Mouse (Mus musculus): ENCODE measurements at regions not wholly inside any gene's neighbourhood (a gene's known extent, or its start where the extent isn't known, plus 50 kb on each side); places are given as distances from the start of the nearest gene placed in this dataset.

DNA sequence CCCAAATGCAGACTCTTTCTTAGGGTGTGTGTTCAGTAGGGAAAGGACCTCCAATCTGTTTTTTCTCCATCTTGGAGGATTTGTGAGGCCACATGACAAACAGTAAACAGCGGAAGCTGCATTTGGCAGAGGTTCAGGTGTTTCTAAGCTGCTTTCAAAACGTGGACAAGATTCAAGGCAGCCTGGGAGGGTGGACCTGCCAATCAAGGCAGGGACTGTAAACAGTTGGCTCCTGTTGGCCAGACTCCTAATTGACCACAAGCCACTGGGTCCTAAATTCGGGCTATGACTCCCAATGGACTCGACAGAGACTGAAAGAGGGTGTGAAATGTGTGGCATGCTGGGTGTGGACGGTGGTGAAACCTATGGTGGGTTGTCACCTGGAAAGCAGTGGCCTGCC lies 51.1 kb upstream of the Tbx5 start:
- TF ChIP-seq CTCF (IDR thresholded peaks at IDR 0.05) (no peak), EP300 (IDR thresholded peaks at IDR 0.05) (no peak)
